In genomic region chr14:101781943-101782510, GRCm38 (mm10) we compare ENCODE assay signal across 8 mouse cellular contexts. TPM values are rescaled to one million over a fixed set of nuclear protein-coding genes. Genes with fewer than 3 reads are reported as not detected.
DNase-seq lines count a peak whose midpoint lies in the region; ATAC-seq and TF ChIP-seq lines count a peak whose summit lies in the region.

No protein-coding gene starts in this region.

- no peaks in the 10 kb centered on the region for H3K4me1 ChIP-seq in forebrain, postnatal 0 days (ENCODE audit: insufficient read depth)

- H3K4me2 ChIP-seq in forebrain, postnatal 0 days (ENCODE audit: low read depth): no peak overlapping the region

- H3K36me3 ChIP-seq in forebrain, postnatal 0 days (ENCODE audit: insufficient read depth): no peaks in the 10 kb centered on the region
- H3K36me3 ChIP-seq in splenic B cell, adult 2 months (ENCODE audit: control insufficient read depth, insufficient read depth, low read length, poor library complexity, severe bottlenecking): no peaks in the 10 kb centered on the region

- no peak overlapping the region for H3K27ac ChIP-seq in gastrocnemius, adult 2 months
- H3K27ac ChIP-seq in forebrain, postnatal 0 days (ENCODE audit: low read depth, low read length): no peak overlapping the region
- no peak overlapping the region for H3K27ac ChIP-seq in layer of hippocampus, adult 2 months

- TF ChIP-seq CTCF in gastrocnemius, adult 2 months (IDR thresholded peaks at IDR 0.05): peak; percentile 90
- peak; percentile 81 for TF ChIP-seq CTCF in forebrain, postnatal 0 days (IDR thresholded peaks at IDR 0.05; ENCODE audit: low read depth)
- peak; percentile 88 for TF ChIP-seq CTCF in layer of hippocampus, adult 2 months (conservative IDR thresholded peaks at IDR 0.05)

- ATAC-seq in forebrain, postnatal 0 days: peak; percentile 79

- H3K27me3 ChIP-seq in forebrain, postnatal 0 days (ENCODE audit: insufficient read depth, low read length): no peaks in the 10 kb centered on the region
- H3K27me3 ChIP-seq in splenic B cell, adult 2 months (ENCODE audit: control insufficient read depth, insufficient read depth, low read length, poor library complexity, severe bottlenecking): no peaks in the 10 kb centered on the region

- H3K9ac ChIP-seq in forebrain, postnatal 0 days: no peak overlapping the region

- intact Hi-C loops in gastrocnemius, adult 2 months (cut with DNase I): loop anchor here (5.0 to 10.0 kb wide), 4 partner anchors 93 to 165 kb away; no protein-coding TSS in a partner anchor
- intact Hi-C loops in gastrocnemius, postnatal 36 days (cut with DNase I): loop anchor here (5.0 kb wide), 3 partner anchors 120 to 155 kb away; no protein-coding TSS in a partner anchor

- no peak overlapping the region for H3K4me3 ChIP-seq in gastrocnemius, adult 2 months
- H3K4me3 ChIP-seq in forebrain, postnatal 0 days (ENCODE audit: low read depth, low read length): no peak overlapping the region
- no peak overlapping the region for H3K4me3 ChIP-seq in layer of hippocampus, adult 2 months

- WGBS in forebrain, postnatal 0 days: 28% methylated on average over 3 of the region's 3 CpGs

- DNase-seq in gastrocnemius, adult 2 months: no peak
- no peak for DNase-seq in gastrocnemius, postnatal 36 days
- peak; percentile 46 to 50 for DNase-seq in right cerebral cortex, postnatal 10 days (ENCODE audit: low spot score in 2 of 2)
- DNase-seq in right cerebral cortex, postnatal 25 days: no peak
- DNase-seq in forebrain, postnatal 0 days: peak; percentile 75
- DNase-seq in layer of hippocampus, adult 2 months (ENCODE audit: low spot score in 2 of 2): peak; percentile 38 to 43
- peak; percentile 6 for DNase-seq in splenic B cell, adult 2 months (ENCODE audit: low read depth, low spot score)
- DNase-seq in testis, postnatal 10 days (ENCODE audit: low spot score): no peak

- H3K9me3 ChIP-seq in forebrain, postnatal 0 days (ENCODE audit: low read length): no peaks in the 10 kb centered on the region

RNA-seq across cellular contexts. Expression of gene Lmo7, which starts 52.3 kb away (rescaled TPM):
- 10 to 100 TPM; 66.4 to 75.5 TPM for total RNA-seq in gastrocnemius, adult 2 months (2021)
- 10 to 100 TPM; 50.4 to 65.3 TPM for total RNA-seq in gastrocnemius, postnatal 36 days (2021)
- 26.3 and 33.9 TPM in 2 replicates for total RNA-seq in forebrain, postnatal 0 days (2014; rRNA removed)
- polyA plus RNA-seq in forebrain, postnatal 0 days (2015; fragmentation: Nextera tagmentation; extraction: Ambion mirVana): 11.3 and 13.4 TPM in 2 replicates
- total RNA-seq in layer of hippocampus, adult 2 months (2021): 100 to 1,000 TPM; 147 to 150 TPM

RNA-seq across cellular contexts. Expression of gene Gm9922, which starts 52.4 kb away (rescaled TPM):
- total RNA-seq in gastrocnemius, adult 2 months (2021): not detected
- total RNA-seq in gastrocnemius, postnatal 36 days (2021): not detected
- not detected in 2 replicates for total RNA-seq in forebrain, postnatal 0 days (2014; rRNA removed)
- 1.0 and 2.1 TPM in 2 replicates for polyA plus RNA-seq in forebrain, postnatal 0 days (2015; fragmentation: Nextera tagmentation; extraction: Ambion mirVana)
- total RNA-seq in layer of hippocampus, adult 2 months (2021): not detected

Comparison
In these comparisons a context has a peak if more than half of its experiments do, and no peak if none do; other contexts are left out.
1. DNase-seq: peak in right cerebral cortex, postnatal 10 days (2 of 2), forebrain, postnatal 0 days (single experiment), layer of hippocampus, adult 2 months (2 of 2) and splenic B cell, adult 2 months (single experiment); none in gastrocnemius, adult 2 months (single experiment), gastrocnemius, postnatal 36 days (0 of 2), right cerebral cortex, postnatal 25 days (single experiment) and testis, postnatal 10 days (single experiment).
2. Peak in every context shown above with its lines, with median percentiles within 50 percentile points of each other: CTCF ChIP-seq.